Mouse (Mus musculus) brain, embryonic 14.5 days (tissue): Measurements from ENCODE around the gene Sord. TPM values are rescaled to one million over a fixed set of nuclear protein-coding genes. Genes with fewer than 3 reads are reported as not detected.
"Not testable (repeated sequence)": the region's sequence is repeated elsewhere in the genome, so short reads cannot be mapped to it uniquely, and the experiment has no call there.

Experiments used
- DNase-seq: peaks from one replicate; pipeline ENCODE4 v3.0.0-alpha.2; 2011; ENCODE audit warnings: low read depth
- CTCF ChIP-seq: fragments of 200-500 bp; IDR thresholded peaks from 2 replicates; pipeline ENCODE4 v1.5.1; 2012; ENCODE audit warnings: inconsistent platforms, mild to moderate bottlenecking, moderate library complexity, borderline replicate concordance; ENCODE audit not compliant: insufficient read depth, insufficient read length; ENCODE audit errors: extremely low read depth
- POLR2A ChIP-seq: fragments of 200-500 bp; IDR thresholded peaks from 2 replicates; pipeline ENCODE4 v1.6.1; 2012; ENCODE audit warnings: mild to moderate bottlenecking, inconsistent platforms, borderline replicate concordance; ENCODE audit not compliant: poor library complexity, insufficient read depth, insufficient read length, severe bottlenecking; ENCODE audit errors: extremely low read depth
- polyA plus RNA-seq: library from polyadenylated mRNA; depleted of rRNA; stranded (reverse); fragments of >200 nt; gene quantifications from 2 replicates; pipeline ENCODE4 v1.2.3, GENCODE M21; 2012; rRNA removed

The Sord gene
- polyA plus RNA-seq: 10.3 and 13.4 TPM in 2 replicates

- peak; percentile 97 for DNase-seq
Observed at GRCm38 (mm10) chr2:122234611-122235288, at the start of gene Sord. TSS of gene Sord (plus strand) at chr2:122234749.

GRCm38 (mm10) chr2:122185086-122185485 is 49.5 kb upstream of the Sord start:
- no peak for DNase-seq
- TF ChIP-seq POLR2A (no peak), CTCF (no peak)

More at GRCm38 (mm10) chr2:122234611-122235288, at the start of gene Sord:
- TF ChIP-seq POLR2A: peak; percentile 8; the same call in 1 of the 2 replicates
- TF ChIP-seq CTCF: no peak

DNA sequence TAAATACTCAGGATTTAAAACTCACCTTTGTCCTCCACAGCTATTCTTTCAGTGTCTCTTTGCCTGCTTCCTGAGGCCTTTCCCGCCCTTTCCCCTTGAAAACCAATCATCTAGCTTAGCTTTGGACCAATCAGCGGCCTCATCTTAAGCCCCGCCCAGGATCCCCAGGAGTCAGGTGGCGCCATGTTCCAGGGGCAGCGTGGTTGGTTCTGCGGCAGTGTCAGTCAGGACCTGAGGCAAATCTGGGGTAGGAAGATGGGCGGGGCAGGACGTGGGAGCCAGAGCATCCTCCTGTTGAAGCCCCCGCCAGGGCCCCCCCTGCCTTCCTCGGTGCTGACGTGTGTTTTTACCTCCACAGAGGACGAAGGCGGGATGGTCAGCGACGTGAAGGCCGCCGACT is 48.4 kb upstream of the Sord start, which contains the start of the genes Patl2 and Terb2:
Gene Patl2 (minus strand): TSS at position 84 of the 400 bp plus-strand sequence.
Gene Terb2 (plus strand): TSS at position 167 of the 400 bp plus-strand sequence.
- DNase-seq: no peak

DNA sequence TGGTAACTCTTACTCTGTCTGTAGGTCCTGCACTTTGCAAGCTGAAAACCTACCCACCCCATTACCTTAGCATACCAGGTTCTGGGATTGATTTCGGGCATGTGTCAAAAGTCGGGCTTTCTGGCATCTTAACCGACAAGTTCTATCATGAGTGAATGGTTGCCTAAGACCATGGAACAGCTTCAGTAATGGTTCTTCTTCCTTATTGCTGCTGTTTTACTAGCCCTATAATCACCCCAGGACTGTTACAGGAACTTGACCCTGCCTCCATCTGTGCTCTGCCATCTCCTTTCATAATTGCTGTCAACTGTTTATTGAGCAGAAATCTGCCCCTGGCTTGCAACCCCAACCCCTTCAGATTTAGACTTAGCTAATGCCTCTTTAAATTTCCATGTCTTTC is 47.8 kb upstream of the Sord start:
- no peak for TF ChIP-seq CTCF
- TF ChIP-seq POLR2A: no peak
- DNase-seq: no peak

More for the DNA sequence above, 48.4 kb upstream of the Sord start, which contains the start of the genes Patl2 and Terb2:
- no peak for TF ChIP-seq POLR2A
- TF ChIP-seq CTCF: no peak

- DNase-seq: no peak
- TF ChIP-seq CTCF: no peak
- no peak for TF ChIP-seq POLR2A
Observed at GRCm38 (mm10) chr2:122191849-122192248, 42.7 kb upstream of the Sord start.

GRCm38 (mm10) chr2:122194509-122194929 is 40.0 kb upstream of the Sord start:
- TF ChIP-seq CTCF: peak; percentile 45; the same call in 1 of the 2 replicates
- TF ChIP-seq POLR2A: no peak

DNA sequence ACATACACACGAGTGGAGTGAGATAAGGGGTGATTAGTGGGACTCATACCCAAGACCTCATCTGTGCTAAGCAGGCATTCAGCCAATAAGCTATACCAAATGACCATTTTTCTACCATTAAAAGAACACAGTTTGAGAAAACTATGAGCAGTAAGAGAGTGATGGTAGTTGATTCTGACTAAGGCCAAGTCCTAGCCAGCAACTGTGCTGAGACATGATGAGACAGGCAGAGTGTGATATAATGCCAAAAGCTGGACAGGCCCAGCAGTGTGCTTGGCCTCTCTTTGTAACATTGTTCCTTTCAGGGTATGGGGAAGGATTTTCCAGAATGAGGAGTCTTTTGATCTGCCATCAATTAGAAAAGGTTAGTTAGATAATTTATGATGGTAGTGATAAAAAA is 33.0 kb upstream of the Sord start:
- no peak for DNase-seq
- TF ChIP-seq CTCF (no peak), POLR2A (no peak)

More at GRCm38 (mm10) chr2:122194509-122194929, 40.0 kb upstream of the Sord start:
- peak; percentile 84 for DNase-seq

GRCm38 (mm10) chr2:122206440-122207107 is 28.0 kb upstream of the Sord start:
- no peak for TF ChIP-seq CTCF
- no peak for TF ChIP-seq POLR2A
- no peak for DNase-seq

DNA sequence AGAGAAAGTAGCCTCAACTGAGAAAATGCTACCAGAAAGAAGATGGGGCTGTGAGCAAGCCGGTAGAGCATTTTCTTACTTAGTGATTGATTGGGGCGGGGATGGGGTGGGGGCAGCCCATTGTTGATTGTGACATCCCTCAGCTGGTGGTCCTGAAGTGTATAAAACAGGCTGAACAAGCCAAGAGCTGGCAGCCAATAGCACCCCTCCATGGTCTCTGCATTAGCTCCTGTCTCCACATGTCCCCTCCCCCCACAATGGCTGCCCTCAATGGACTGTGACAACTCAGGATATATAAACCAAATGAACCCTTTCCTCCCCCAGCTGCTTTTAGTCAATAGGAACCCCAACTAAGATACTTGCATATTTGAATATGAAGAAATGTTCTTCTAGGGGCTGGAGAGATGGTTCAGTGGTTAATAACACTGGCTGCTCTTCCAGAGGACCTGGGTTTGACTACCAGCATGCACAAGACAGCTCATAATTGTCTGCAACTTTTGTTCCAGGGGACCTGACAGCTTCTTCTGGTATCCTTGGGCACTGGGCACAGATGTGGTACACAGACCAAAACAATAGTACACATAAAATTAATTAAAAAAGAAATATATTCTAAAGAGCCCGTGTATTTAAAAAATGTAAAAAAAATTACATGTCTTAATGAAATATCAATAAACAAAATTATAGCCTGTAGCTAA is 23.9 kb upstream of the Sord start:
- DNase-seq: peak; percentile 5

DNA sequence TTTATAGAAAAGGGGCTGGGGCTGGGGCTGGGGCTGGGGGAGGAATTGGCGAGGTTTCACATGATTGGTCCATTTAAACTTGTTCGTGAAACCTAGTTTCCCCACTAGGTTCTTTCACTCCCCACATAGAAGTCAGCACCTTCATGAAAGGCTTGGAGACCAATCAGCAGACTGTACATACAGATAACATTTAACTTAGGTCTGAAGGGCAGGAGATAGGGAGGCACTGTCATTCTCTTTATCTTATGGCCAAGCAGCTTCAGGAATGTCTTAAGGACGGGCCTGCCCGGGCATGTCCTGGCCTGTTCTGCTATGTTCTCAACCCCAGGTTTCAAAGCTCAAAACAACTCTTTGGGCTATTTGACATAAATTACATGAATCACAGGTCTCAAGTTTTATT is 17.5 kb upstream of the Sord start:
- DNase-seq: not testable (repeated sequence)

More for the DNA sequence above, 23.9 kb upstream of the Sord start:
- TF ChIP-seq POLR2A (no peak), CTCF (no peak)

GRCm38 (mm10) chr2:122218234-122218633 is 16.3 kb upstream of the Sord start:
- TF ChIP-seq POLR2A: no peak
- no peak for DNase-seq

GRCm38 (mm10) chr2:122221378-122221777 is 13.2 kb upstream of the Sord start:
- TF ChIP-seq POLR2A (no peak), CTCF (no peak)

GRCm38 (mm10) chr2:122221798-122222197 is 12.8 kb upstream of the Sord start:
- TF ChIP-seq POLR2A: no peak
- TF ChIP-seq CTCF: no peak
- DNase-seq: no peak

More at GRCm38 (mm10) chr2:122221378-122221777, 13.2 kb upstream of the Sord start:
- no peak for DNase-seq

DNA sequence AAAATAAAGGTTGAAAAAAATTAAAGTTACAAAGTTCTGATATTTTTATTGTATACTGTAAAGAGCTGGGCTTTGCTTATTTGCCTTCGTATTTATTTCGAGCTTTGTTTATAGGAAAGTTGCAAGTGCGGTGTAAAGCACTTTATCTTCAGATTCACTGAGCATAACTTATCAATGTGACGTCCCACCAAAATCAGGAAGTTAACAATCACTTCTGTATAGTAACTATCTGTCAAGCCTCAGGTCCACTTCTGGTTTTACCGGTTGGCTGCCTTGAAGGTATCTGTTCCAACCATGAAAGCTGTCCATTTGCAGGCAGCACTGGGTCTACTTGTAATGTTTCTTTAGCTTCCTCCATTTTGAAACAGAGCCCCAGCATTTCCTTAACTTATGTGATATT is 12.3 kb upstream of the Sord start:
- no peak for TF ChIP-seq CTCF
- no peak for TF ChIP-seq POLR2A
- DNase-seq: no peak

GRCm38 (mm10) chr2:122223654-122224053 is 10.9 kb upstream of the Sord start:
- TF ChIP-seq POLR2A (no peak), CTCF (no peak)
- DNase-seq: no peak
